Mouse (Mus musculus): ENCODE measurements around the gene Pou4f2. TPM values are rescaled to one million over a fixed set of nuclear protein-coding genes. Genes with fewer than 3 reads are reported as not detected.

Pou4f2 gene
- total and polyA plus RNA-seq, 2 experiments from 2014 or later = not detected

DNA sequence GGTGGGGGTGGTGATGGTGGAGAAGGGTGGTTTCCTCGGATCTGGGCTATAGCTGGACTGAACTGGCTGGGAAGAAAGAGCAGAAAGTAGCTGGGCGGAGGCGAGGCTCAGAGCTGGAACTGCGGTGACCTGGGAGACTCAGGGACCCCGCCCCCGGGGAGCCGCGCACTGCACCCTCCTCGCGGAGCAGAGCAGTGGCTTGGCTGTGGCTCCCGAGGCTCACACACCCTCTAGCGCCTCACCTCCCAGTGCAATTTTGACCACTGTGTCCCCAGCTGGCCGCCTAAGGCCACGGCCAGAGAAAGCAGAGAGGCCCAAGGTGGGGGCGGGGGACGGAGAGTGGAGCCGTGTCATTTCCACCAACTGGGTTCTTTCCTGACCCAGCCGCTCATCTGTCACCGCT lies 16.3 kb downstream of the Pou4f2 start:
- no peak overlapping the region for H3K9ac ChIP-seq
- no peak for DNase-seq

DNA sequence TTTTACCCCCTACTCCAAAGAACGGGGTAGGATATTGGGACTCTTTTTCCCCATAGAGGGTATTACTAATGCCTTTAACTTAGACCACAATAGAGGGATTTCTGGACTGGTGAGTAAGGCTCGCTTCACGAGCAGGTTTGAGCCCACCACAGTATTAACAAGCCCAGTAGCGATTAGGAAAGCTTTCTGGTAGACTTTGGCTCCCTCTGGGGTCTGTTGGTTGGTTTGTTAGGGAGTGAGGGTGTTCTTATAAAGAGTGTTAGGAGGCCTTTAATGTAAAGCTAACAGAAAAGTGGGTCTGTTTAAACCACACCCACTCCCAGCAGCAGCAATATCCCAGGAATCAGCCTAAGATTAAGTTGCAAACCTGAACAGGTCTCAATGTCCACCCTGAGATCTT lies 17.2 kb downstream of the Pou4f2 start:
- no peak overlapping the region for H3K4me2 ChIP-seq (ENCODE audit: low read depth)
- H3K4me1 ChIP-seq (ENCODE audit: insufficient read depth) = no peaks in the 10 kb centered on the region; the same call in 1 of the 2 replicates
- no peaks in the 10 kb centered on the region for H3K36me3 ChIP-seq (ENCODE audit: insufficient read depth)
- DNase-seq (no peak), ATAC-seq (peak; percentile 56; the same call in 1 of the 2 replicates)
- no peaks in the 10 kb centered on the region for H3K9me3 ChIP-seq (ENCODE audit: low read length)
- peaks cover 49% of the 10 kb centered on the region for H3K27me3 ChIP-seq (ENCODE audit: insufficient read depth, low read length)
- peak; percentile 21; the same call in 1 of the 2 replicates for TF ChIP-seq CTCF (IDR thresholded peaks at IDR 0.05; ENCODE audit: low read depth)
- H3K27ac ChIP-seq (ENCODE audit: low read depth, low read length) = no peak overlapping the region
- no peak overlapping the region for H3K9ac ChIP-seq
- no peak overlapping the region for H3K4me3 ChIP-seq (ENCODE audit: low read depth, low read length)
- 13% methylated on average over 4 of the region's 4 CpGs for WGBS

More for the DNA sequence above, 16.3 kb downstream of the Pou4f2 start:
- Histone ChIP-seq H3K27me3 (ENCODE audit: insufficient read depth, low read length) (peaks cover 56% of the 10 kb centered on the region), H3K4me3 (ENCODE audit: low read depth, low read length) (peak overlapping the region; percentile 25), H3K4me1 (ENCODE audit: insufficient read depth) (no peaks in the 10 kb centered on the region; the same call in 1 of the 2 replicates), H3K9me3 (ENCODE audit: low read length) (no peaks in the 10 kb centered on the region), H3K27ac (ENCODE audit: low read depth, low read length) (no peak overlapping the region), H3K36me3 (ENCODE audit: insufficient read depth) (no peaks in the 10 kb centered on the region), H3K4me2 (ENCODE audit: low read depth) (peak overlapping the region; percentile 47)
- TF ChIP-seq CTCF (IDR thresholded peaks at IDR 0.05; ENCODE audit: low read depth) = no peak
- peak; percentile 63 for ATAC-seq
- WGBS = under 1% methylated on average over 19 of the region's 19 CpGs

DNA sequence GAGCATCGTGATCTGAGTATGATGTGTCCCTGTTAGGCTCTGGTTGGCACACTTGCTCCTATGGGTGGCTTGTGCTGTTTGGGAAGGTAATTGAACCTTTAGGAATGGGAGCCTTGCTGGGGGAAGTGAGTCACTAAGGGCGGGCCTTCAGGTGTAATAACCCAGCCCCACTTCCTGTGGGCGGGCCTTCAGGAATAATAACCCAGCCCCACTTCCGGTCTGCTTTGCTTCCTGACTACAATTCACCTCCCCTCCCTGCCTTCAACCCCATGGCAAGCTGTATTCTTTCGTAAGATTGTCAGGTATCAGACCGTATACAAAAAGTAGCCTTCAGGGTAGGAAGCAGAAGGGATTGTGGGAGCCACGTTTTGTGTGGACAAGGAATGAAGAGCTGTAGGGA lies 45.7 kb downstream of the Pou4f2 start:
- no peak overlapping the region for H3K4me3 ChIP-seq (ENCODE audit: low read depth, low read length)
- H3K27me3 ChIP-seq (ENCODE audit: insufficient read depth, low read length) = no peaks in the 10 kb centered on the region
- no peak for TF ChIP-seq CTCF (IDR thresholded peaks at IDR 0.05; ENCODE audit: low read depth)
- DNase-seq = no peak
- 90% methylated on average over 7 of the region's 7 CpGs for WGBS
- H3K4me1 ChIP-seq (ENCODE audit: insufficient read depth) = no peaks in the 10 kb centered on the region
- H3K27ac ChIP-seq (ENCODE audit: low read depth, low read length) = no peak overlapping the region
- no peaks in the 10 kb centered on the region for H3K9me3 ChIP-seq (ENCODE audit: low read length)
- H3K4me2 ChIP-seq (ENCODE audit: low read depth) = no peak overlapping the region
- H3K9ac ChIP-seq = no peak overlapping the region
- H3K36me3 ChIP-seq (ENCODE audit: insufficient read depth) = no peaks in the 10 kb centered on the region
- no peak for ATAC-seq

Other genes with a start within 250 kb of the Pou4f2 start
- gene Ttc29, start 223.3 kb downstream of the Pou4f2 start, total RNA-seq (2014; rRNA removed) = 1.1 and 1.6 TPM in 2 replicates
- gene Ttc29, start 223.3 kb downstream of the Pou4f2 start, polyA plus RNA-seq (2015; fragmentation: Nextera tagmentation; extraction: Ambion mirVana) = 0.83 and 1.5 TPM in 2 replicates
- gene Rbmxl1, start 72.3 kb upstream of the Pou4f2 start, total RNA-seq (2014; rRNA removed) = 95.6 and 111 TPM in 2 replicates
- 159 and 163 TPM in 2 replicates for gene Rbmxl1, start 72.3 kb upstream of the Pou4f2 start, polyA plus RNA-seq (2015; fragmentation: Nextera tagmentation; extraction: Ambion mirVana)
- 7.8 and 11.8 TPM in 2 replicates for gene Slc10a7, start 72.7 kb upstream of the Pou4f2 start, total RNA-seq (2014; rRNA removed)
- gene Slc10a7, start 72.7 kb upstream of the Pou4f2 start, polyA plus RNA-seq (2015; fragmentation: Nextera tagmentation; extraction: Ambion mirVana) = 4.1 and 5.7 TPM in 2 replicates